Comparison of ENCODE assay signal across 7 mouse cellular contexts in the genomic region with DNA sequence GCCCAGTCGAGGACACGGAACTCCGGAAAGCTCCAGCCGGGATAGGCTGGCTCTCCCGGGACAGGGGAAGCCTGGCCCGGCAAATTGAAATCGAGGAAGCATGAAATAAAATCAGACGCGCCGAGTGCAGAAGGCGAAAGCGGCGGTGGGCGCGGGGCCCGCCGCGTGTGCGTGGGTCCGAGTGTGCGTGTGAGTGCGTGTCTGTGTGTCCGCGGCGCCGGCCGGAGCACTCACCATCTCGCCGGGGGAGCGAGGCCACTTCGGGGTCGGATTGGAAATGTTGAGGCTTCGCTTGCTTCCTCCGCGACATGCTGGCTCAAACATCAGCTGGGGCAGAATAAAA. TPM values are rescaled to one million over a fixed set of nuclear protein-coding genes. Genes with fewer than 3 reads are reported as not detected.
DNase-seq lines count a peak whose midpoint lies in the region; ATAC-seq lines count a peak whose summit lies in the region.

No protein-coding gene starts in this region.

- H3K9ac ChIP-seq in forebrain, embryonic 13.5 days = peak overlapping the region; percentile 98
- H3K9ac ChIP-seq in kidney, embryonic 16.5 days (replicated peaks; ENCODE audit: low read length) = peak overlapping the region; percentile 99
- peak overlapping the region; percentile 81 for H3K9ac ChIP-seq in neural tube, embryonic 14.5 days (replicated peaks; ENCODE audit: low read depth, low read length)

- H3K9me3 ChIP-seq in forebrain, embryonic 13.5 days (replicated peaks) = no peaks in the 10 kb centered on the region
- H3K9me3 ChIP-seq in kidney, embryonic 16.5 days (ENCODE audit: low read length) = no peaks in the 10 kb centered on the region
- no peaks in the 10 kb centered on the region for H3K9me3 ChIP-seq in neural tube, embryonic 14.5 days (ENCODE audit: control insufficient read depth, low read length)

- peak overlapping the region; percentile 97 for H3K27ac ChIP-seq in forebrain, embryonic 13.5 days
- H3K27ac ChIP-seq in kidney, embryonic 16.5 days (ENCODE audit: low read length) = peak overlapping the region; percentile 100
- H3K27ac ChIP-seq in neural tube, embryonic 14.5 days (ENCODE audit: low read depth, low read length) = peak overlapping the region; percentile 96

- 0 out of 2 replicates have a peak, but pooled peaks cover 3% of the 10 kb centered on the region for H3K36me3 ChIP-seq in forebrain, embryonic 13.5 days (ENCODE audit: poor library complexity, severe bottlenecking)
- no peaks in the 10 kb centered on the region for H3K36me3 ChIP-seq in kidney, embryonic 16.5 days (ENCODE audit: insufficient read depth, low read length)
- no peaks in the 10 kb centered on the region for H3K36me3 ChIP-seq in neural tube, embryonic 14.5 days (ENCODE audit: control insufficient read depth, insufficient read depth, low read length)

- peak; percentile 19 for DNase-seq in ovary, postnatal 36 days (ENCODE audit: low spot score)
- no peak for DNase-seq in ovary, postnatal 14 days (ENCODE audit: low spot score)
- no peak for DNase-seq in B cell, adult 2 months

- no peak for ATAC-seq in forebrain, embryonic 13.5 days
- ATAC-seq in kidney, embryonic 16.5 days (ENCODE audit: low FRiP score, low TSS enrichment) = no peak
- ATAC-seq in neural tube, embryonic 14.5 days (ENCODE audit: low read depth) = no peak
- ATAC-seq in CD4-positive, CD25-positive, alpha-beta regulatory T cell, adult 4 months = no peak

- H3K27me3 ChIP-seq in forebrain, embryonic 13.5 days = peaks cover 14% of the 10 kb centered on the region
- peaks cover 5% of the 10 kb centered on the region; the same call in 1 of the 2 replicates for H3K27me3 ChIP-seq in kidney, embryonic 16.5 days (ENCODE audit: insufficient read depth, low read length)
- no peaks in the 10 kb centered on the region for H3K27me3 ChIP-seq in neural tube, embryonic 14.5 days (ENCODE audit: control insufficient read depth, insufficient read depth, low read length)

- peaks cover 63% of the 10 kb centered on the region for H3K4me1 ChIP-seq in forebrain, embryonic 13.5 days
- H3K4me1 ChIP-seq in kidney, embryonic 16.5 days (ENCODE audit: insufficient read depth, low read length) = peaks cover 9% of the 10 kb centered on the region
- peaks cover 17% of the 10 kb centered on the region; the same call in 1 of the 2 replicates for H3K4me1 ChIP-seq in neural tube, embryonic 14.5 days (ENCODE audit: control insufficient read depth, insufficient read depth, low read length)

- peak overlapping the region; percentile 71 for H3K4me3 ChIP-seq in forebrain, embryonic 13.5 days
- H3K4me3 ChIP-seq in kidney, embryonic 16.5 days (ENCODE audit: low read length) = peak overlapping the region; percentile 86
- peak overlapping the region; percentile 57 for H3K4me3 ChIP-seq in neural tube, embryonic 14.5 days (ENCODE audit: low read depth, low read length)

- WGBS in forebrain, embryonic 13.5 days = under 1% methylated on average over 35 of the region's 35 CpGs
- WGBS in kidney, embryonic 16.5 days = under 1% methylated on average over 35 of the region's 35 CpGs
- under 1% methylated on average over 35 of the region's 35 CpGs for WGBS in neural tube, embryonic 14.5 days

- peak overlapping the region; percentile 73 for H3K4me2 ChIP-seq in forebrain, embryonic 13.5 days
- peak overlapping the region; percentile 68 for H3K4me2 ChIP-seq in kidney, embryonic 16.5 days (replicated peaks; ENCODE audit: low read depth, low read length)
- H3K4me2 ChIP-seq in neural tube, embryonic 14.5 days (ENCODE audit: low read depth, low read length) = peak overlapping the region; percentile 85

RNA-seq across cellular contexts. Expression of gene Sall1, which starts 1.9 kb away (rescaled TPM):
- 26.2 and 27.4 TPM in 2 replicates for polyA plus RNA-seq in forebrain, embryonic 13.5 days (2015; fragmentation: Nextera tagmentation; extraction: Ambion mirVana)
- polyA plus RNA-seq in kidney, embryonic 16.5 days (2015; fragmentation: Nextera tagmentation; extraction: Ambion mirVana) = 38.7 and 44.4 TPM in 2 replicates
- polyA plus RNA-seq in neural tube, embryonic 14.5 days (2014; fragmentation: Nextera tagmentation; extraction: Ambion mirVana) = 17.7 and 21.3 TPM in 2 replicates
- not detected for polyA plus RNA-seq in CD4-positive, CD25-positive, alpha-beta regulatory T cell, adult 4 months (2017; shearing (Covaris generic))

Comparison
In these comparisons a context has a peak if more than half of its experiments do, and no peak if none do; other contexts are left out.
1. RNA of gene Sall1, which starts 1.9 kb away (polyA plus RNA-seq): 38.7 to 44.4 TPM in kidney, embryonic 16.5 days, 26.2 to 27.4 TPM in forebrain, embryonic 13.5 days and 17.7 to 21.3 TPM in neural tube, embryonic 14.5 days; not detected in CD4-positive, CD25-positive, alpha-beta regulatory T cell, adult 4 months; every median in the first group is over 10 times any median in the second.
2. Peak in every context shown above with its lines, with median percentiles within 50 percentile points of each other: H3K27ac ChIP-seq, H3K4me2 ChIP-seq, H3K4me3 ChIP-seq and H3K9ac ChIP-seq.